Mouse (Mus musculus) kidney, postnatal 0 days (tissue): Measurements from ENCODE around the gene Ntng2. TPM values are rescaled to one million over a fixed set of nuclear protein-coding genes. Genes with fewer than 3 reads are reported as not detected.

Experiments
- ATAC-seq: fragments of 200-750 bp; cut with Nextera tagmentation; replicated peaks from 2 replicates; pipeline ENCODE4 v1.8.0; 2017; ENCODE audit warnings: low read depth, moderate number of reproducible peaks, moderate TSS enrichment, moderate library complexity; ENCODE audit not compliant: low FRiP score
- DNase-seq: peaks from one replicate; pipeline ENCODE4 v3.0.0-alpha.2; 2016; ENCODE audit warnings: low spot score
- H3K27ac ChIP-seq: fragments of 300-500 bp; sonication (generic); 2 replicates; pipeline ENCODE4 v1.5.1; 2014; ENCODE audit warnings: mild to moderate bottlenecking
- H3K27me3 ChIP-seq: fragments of 300-500 bp; sonication (generic); 2 replicates; pipeline ENCODE4 v1.6.1; 2014; ENCODE audit warnings: low read length, mixed read lengths; ENCODE audit not compliant: insufficient read depth
- H3K36me3 ChIP-seq: fragments of 300-500 bp; sonication (generic); 2 replicates; pipeline ENCODE4 v1.6.1; 2014; ENCODE audit warnings: low read length, mixed read lengths; ENCODE audit not compliant: insufficient read depth
- H3K4me1 ChIP-seq: fragments of 300-500 bp; sonication (generic); replicated peaks from 2 replicates; pipeline ENCODE4 v1.6.1; 2014; ENCODE audit warnings: antibody characterized with exemption, low read length, mixed read lengths; ENCODE audit not compliant: insufficient read depth
- H3K4me2 ChIP-seq: fragments of 300-500 bp; sonication (generic); 2 replicates; pipeline ENCODE4 v1.6.1; 2014; ENCODE audit warnings: mild to moderate bottlenecking, low read length, moderate library complexity, mixed read lengths
- H3K4me3 ChIP-seq: fragments of 300-500 bp; sonication (generic); replicated peaks from 2 replicates; pipeline ENCODE4 v1.5.1; 2014; ENCODE audit warnings: low read depth, low read length
- H3K9ac ChIP-seq: fragments of 300-500 bp; sonication (generic); 2 replicates; pipeline ENCODE4 v1.6.1; 2014; ENCODE audit warnings: low read depth, low read length
- H3K9me3 ChIP-seq: fragments of 300-500 bp; sonication (generic); replicated peaks from 2 replicates; pipeline ENCODE4 v1.6.1; 2016; ENCODE audit warnings: low read length, inconsistent platforms, mixed read lengths
- CTCF ChIP-seq: IDR thresholded peaks from 2 replicates; pipeline ENCODE4 v1.5.1; 2016; ENCODE audit warnings: antibody characterized with exemption, low read depth, mild to moderate bottlenecking, moderate library complexity
- WGBS: fragments of 180-500 bp; shearing (Covaris S2); extraction: QIAGEN DNeasy Blood & Tissue Kit; methylation state at CpG from one replicate; pipeline ENCODE4 v1.1.7; 2014; 5-methylcytosine and 5-hydroxymethylcytosine counted together
- polyA plus RNA-seq: library from polyadenylated mRNA; unstranded; fragments of >200 nt; fragmentation: Nextera tagmentation; extraction: Ambion mirVana; gene quantifications from 2 replicates; pipeline ENCODE4 v1.2.1, GENCODE M21; 2015

Gene Ntng2
- polyA plus RNA-seq, 1 experiment from 2014 or later, result 2.4 TPM

DNA sequence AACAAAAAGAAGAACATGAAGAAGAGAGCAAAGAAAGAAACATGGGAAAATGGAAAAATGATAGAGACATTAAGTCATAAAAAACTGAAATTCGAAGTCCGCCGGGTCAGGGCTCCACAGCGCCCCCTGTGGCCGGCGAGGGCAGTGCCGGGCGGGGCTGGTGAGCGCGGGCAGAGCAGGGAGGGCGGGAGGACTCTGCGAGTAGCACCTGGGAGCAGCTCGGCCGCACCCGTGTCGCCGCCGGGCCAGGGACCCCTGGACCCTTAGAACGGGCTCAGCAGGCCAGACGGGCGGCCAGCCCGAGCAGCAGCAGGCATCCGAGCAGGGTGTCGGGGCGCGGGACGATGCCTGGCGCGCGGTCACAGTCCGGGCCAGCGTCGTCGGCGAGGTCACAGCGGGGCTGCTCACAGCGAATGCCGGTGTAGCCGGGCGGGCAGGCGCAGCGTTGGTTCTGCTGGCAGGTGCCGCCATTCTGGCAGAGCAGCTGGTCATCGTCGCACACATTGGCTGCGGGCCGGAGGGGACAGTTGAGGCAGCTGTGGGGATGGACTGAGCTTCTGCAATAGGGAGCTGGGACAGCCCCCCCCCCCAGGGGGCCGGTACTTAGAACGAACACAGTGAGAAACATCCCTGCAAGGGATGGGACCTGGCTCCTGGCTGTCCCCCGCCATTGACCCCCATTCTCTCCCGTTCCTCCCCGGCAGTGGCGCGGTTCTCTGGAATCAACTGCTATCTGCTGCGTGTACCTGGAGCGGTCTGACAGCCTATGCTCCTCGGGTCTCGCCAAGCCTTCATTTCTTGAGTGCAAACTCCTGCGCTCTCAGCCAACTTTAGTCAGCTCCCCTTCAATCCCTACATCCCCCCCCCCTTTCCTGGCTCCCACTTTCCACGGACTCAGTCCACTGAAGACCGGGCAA, 58.0 kb downstream of the Ntng2 start:
- peak; percentile 85 for TF ChIP-seq CTCF
- 2% methylated on average over 61 of the region's 61 CpGs for WGBS
- Histone ChIP-seq H3K36me3 (no peaks in the 10 kb centered on the region), H3K9ac (peak overlapping the region; percentile 49), H3K4me2 (peak overlapping the region; percentile 87), H3K4me3 (peak overlapping the region; percentile 38), H3K9me3 (no peaks in the 10 kb centered on the region), H3K27me3 (peaks cover 13% of the 10 kb centered on the region), H3K4me1 (peaks cover 7% of the 10 kb centered on the region; the same call in 1 of the 2 replicates), H3K27ac (no peak overlapping the region)
- DNase-seq, result peak; percentile 70
- ATAC-seq, result peak; percentile 57

DNA sequence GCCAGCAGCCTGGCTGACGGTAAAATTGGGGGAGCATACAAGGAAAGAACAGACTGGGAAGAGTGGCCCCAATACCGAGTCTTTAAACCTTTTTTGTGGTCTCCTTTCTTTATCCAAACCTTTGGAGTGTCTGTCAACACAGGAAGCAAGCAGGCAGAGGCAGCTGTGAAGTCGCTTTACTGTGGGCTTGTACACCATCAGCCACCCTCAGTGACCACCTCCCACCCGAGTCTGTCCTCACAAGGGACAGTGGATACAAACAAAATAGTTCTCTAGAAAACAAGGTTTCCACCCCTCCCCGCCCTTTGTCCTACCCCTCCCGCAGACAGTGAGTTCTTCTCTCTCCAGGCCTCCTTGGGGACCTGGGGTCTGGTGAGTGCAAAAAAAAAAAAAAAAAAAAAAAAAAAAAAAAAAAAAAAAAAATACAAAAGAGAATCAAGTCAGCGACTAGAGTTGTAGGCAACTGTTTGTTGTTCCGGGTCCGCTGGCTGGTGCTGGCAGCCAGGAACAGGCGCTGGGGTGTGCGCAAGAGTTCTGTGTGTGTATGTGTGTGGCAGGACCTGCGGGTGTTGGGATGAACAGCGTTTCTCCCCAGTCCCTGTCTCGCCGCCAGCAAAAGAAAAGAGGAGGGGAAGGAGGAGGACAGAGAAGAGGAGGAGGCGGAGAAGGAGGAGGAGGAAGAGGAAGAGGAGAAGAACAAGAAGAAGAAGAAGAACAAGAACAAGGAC, 58.8 kb downstream of the Ntng2 start:
- DNase-seq (no peak), ATAC-seq (no peak)
- Histone ChIP-seq H3K9ac (no peak overlapping the region), H3K27me3 (peaks cover 13% of the 10 kb centered on the region), H3K27ac (no peak overlapping the region), H3K9me3 (no peaks in the 10 kb centered on the region), H3K4me3 (peak overlapping the region; percentile 38), H3K4me2 (peak overlapping the region; percentile 87), H3K36me3 (no peaks in the 10 kb centered on the region), H3K4me1 (peaks cover 7% of the 10 kb centered on the region; the same call in 1 of the 2 replicates)
- WGBS, result 25% methylated on average over 16 of the region's 16 CpGs
- no peak for TF ChIP-seq CTCF

DNA sequence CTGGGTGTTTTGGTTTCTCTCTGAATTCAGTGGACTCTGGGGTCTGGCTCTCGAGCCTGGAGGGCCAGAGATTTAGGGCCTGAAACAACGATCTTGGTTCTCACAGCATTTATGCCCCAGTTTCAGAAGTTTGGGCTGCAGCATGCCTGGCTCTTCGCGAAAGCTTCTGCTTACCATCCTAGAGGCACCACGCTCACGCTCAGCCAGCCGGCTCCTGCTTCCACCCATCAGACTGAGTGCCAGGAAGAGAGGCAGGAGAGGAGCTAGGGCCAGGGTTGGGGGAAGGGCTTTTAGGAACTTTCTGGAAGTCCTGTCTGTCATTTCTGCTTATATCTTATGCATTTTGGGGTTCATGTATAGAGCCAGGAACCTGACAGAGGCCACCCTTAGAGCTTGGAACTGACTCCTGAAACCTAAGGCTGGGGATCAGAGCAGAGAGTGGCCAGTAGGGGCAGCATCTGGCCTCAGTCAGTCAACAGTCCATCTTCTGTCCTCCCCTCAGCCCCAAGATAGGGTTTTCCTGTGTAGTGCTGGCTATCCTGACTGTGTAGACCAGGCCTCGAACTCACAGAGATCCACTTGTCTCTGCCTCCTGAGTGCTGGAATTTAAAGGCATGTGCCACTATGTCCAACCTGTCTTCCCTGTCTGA, 60.1 kb downstream of the Ntng2 start:
- 80% methylated on average over 8 of the region's 8 CpGs for WGBS
- H3K36me3 ChIP-seq, result no peaks in the 10 kb centered on the region
- no peak overlapping the region for H3K27ac ChIP-seq
- ATAC-seq (no peak), DNase-seq (peak; percentile 37)
- peak; percentile 60 for TF ChIP-seq CTCF
- no peak overlapping the region for H3K4me2 ChIP-seq
- peaks cover 13% of the 10 kb centered on the region for H3K27me3 ChIP-seq
- H3K9me3 ChIP-seq, result no peaks in the 10 kb centered on the region
- H3K4me3 ChIP-seq, result no peak overlapping the region
- H3K4me1 ChIP-seq, result peaks cover 7% of the 10 kb centered on the region; the same call in 1 of the 2 replicates
- H3K9ac ChIP-seq, result no peak overlapping the region

DNA sequence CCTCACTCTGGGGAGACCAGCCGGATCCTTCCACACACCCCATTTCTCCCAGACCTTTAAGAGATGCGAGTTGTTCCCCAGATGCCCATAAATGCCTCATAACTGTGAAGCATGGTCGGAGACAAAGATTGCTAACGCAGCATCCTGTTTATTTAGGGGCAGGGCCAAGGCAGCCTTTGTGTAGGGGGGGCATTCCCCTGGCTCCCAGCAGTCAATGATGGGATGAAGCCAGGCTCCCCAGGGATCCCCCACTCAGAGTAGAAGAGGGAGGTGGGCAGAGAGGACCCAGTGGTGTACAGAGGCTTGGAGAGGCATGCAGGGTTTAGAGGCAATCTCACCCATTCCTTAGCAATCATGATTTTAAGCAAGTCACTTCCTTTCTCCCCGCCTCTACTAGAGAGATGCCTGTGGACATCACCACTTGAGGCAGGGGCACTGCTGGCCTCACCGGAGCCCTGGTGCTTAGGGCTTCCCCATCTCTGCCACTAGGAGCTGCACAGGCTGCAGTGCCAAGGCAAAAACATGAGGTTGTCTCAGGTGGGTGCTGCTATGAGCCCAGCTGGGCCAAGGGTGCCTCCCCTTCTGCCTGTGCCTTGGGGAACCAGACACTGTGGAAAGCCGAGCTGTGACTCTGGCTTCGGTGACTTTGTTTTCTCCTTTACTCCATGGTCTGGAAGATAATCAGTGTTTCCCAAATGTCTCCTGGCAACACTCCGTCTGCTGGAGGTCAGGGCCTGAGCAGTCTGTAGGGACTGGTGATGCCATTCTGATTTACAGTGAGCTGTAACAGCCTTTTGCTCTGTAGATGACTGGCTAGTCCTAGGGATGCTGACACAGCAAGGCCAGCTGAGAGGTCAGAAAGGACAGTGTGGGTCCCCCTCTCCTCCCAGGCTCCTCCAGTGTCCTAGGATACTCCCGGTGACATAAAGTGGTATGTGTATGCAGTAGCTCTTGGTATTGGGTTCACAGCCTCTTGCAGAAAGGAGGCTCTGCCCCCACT, 61.3 kb downstream of the Ntng2 start:
- no peak for ATAC-seq
- no peak overlapping the region for H3K4me3 ChIP-seq
- DNase-seq, result peak; percentile 34
- 0 out of 2 replicates have a peak, but pooled peaks have one; percentile 5 for TF ChIP-seq CTCF
- 47% methylated on average over 10 of the region's 10 CpGs for WGBS
- H3K9ac ChIP-seq, result no peak overlapping the region
- H3K36me3 ChIP-seq, result no peaks in the 10 kb centered on the region
- H3K4me1 ChIP-seq, result peaks cover 7% of the 10 kb centered on the region; the same call in 1 of the 2 replicates
- H3K9me3 ChIP-seq, result no peaks in the 10 kb centered on the region
- peaks cover 9% of the 10 kb centered on the region for H3K27me3 ChIP-seq
- no peak overlapping the region for H3K4me2 ChIP-seq
- no peak overlapping the region for H3K27ac ChIP-seq

DNA sequence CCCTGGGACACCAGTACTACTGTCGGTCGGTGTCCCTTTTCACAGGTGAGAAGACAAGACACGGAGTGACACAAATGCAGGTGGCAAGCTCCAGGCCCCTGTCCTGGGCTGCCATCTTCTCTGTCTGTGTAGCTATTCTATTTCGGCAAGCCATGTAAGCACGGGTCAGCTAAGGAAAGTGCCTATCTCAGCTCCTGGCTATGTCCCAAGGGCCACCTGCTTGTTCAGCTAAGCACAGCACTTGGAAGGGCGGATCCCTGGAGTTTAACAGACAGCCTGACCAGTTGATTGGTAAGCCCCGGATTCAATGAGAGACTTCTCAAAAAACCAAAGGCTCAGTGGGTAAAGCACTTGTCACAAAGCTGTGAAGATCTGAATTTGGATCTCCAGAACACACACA, 62.4 kb downstream of the Ntng2 start:
- ATAC-seq (no peak), DNase-seq (no peak)
- H3K4me1 ChIP-seq, result peaks cover 7% of the 10 kb centered on the region; the same call in 1 of the 2 replicates
- H3K27me3 ChIP-seq, result peaks cover 7% of the 10 kb centered on the region; the same call in 1 of the 2 replicates
- H3K4me2 ChIP-seq, result no peak overlapping the region
- WGBS, result 79% methylated on average over 7 of the region's 7 CpGs
- TF ChIP-seq CTCF, result no peak
- H3K27ac ChIP-seq, result no peak overlapping the region
- no peaks in the 10 kb centered on the region for H3K9me3 ChIP-seq
- H3K36me3 ChIP-seq, result no peaks in the 10 kb centered on the region
- no peak overlapping the region for H3K9ac ChIP-seq
- no peak overlapping the region for H3K4me3 ChIP-seq
